ENCODE assay signal across 8 mouse cellular contexts in the genomic region with DNA sequence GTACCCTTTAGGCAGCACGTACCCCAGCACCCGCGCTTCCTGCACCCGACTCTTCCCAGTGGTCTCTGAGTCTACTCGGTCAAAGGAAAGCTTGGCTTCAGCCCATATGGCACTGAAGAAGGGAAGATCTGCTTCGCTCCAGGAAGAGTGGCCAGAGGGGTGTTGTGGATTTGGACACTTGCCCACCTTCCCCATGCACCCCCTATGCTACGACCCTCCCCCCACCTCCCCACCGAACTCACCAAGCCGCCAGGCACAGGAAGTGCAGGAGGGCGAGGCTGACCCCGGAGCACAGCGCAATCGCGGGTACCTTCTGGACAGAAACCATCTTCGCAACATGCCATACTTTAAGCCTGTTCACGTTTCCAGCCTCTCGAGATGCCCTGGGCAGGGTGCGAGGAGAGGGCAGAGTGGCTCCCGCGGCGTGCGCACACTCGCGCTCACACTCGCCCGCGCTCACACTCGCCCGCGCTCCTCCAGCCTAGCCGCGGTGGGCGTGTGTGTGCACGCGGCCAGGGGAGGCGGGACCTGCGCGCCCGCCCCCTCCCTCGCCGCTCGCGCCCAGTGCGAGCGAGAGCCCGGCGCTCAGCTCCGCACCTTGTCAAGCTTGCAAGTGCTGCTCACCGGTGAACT. TPM values are rescaled to one million over a fixed set of nuclear protein-coding genes. Genes with fewer than 3 reads are reported as not detected.
DNase-seq lines count a peak whose midpoint lies in the region; ATAC-seq and TF ChIP-seq lines count a peak whose summit lies in the region.

Gene Gabrb1 (plus strand): TSS at position 632 of the 633 bp plus-strand sequence.

- H3K4me1 ChIP-seq in cortical plate, adult 2 months (ENCODE audit: control insufficient read depth, insufficient read depth, low read length): peaks cover 4% of the 10 kb centered on the region; the same call in 1 of the 2 replicates
- peaks cover 10% of the 10 kb centered on the region for H3K4me1 ChIP-seq in heart, embryonic 15.5 days (replicated peaks)
- peaks cover 10% of the 10 kb centered on the region; the same call in 1 of the 2 replicates for H3K4me1 ChIP-seq in lung, embryonic 15.5 days

- ATAC-seq in heart, embryonic 15.5 days (replicated peaks; ENCODE audit: insufficient number of reproducible peaks, insufficient read depth, low FRiP score, low read depth): peak; percentile 85
- peak; percentile 88 for ATAC-seq in lung, embryonic 15.5 days (ENCODE audit: borderline replicate concordance, extremely low read depth, low FRiP score, low TSS enrichment)
- ATAC-seq in activated CD4-positive, CD25-positive, alpha-beta regulatory T cell, adult 4 months: no peak

- no peak for TF ChIP-seq CTCF in cortical plate, adult 2 months (IDR thresholded peaks at IDR 0.05; ENCODE audit: extremely low read depth, insufficient read depth, low read length)
- no peak for TF ChIP-seq CTCF in layer of hippocampus, adult 2 months (conservative IDR thresholded peaks at IDR 0.05)

- H3K4me3 ChIP-seq in cortical plate, adult 2 months (ENCODE audit: insufficient read depth, low read length): peak within 1 kb of the TSS; percentile 98
- peak within 1 kb of the TSS; percentile 63 for H3K4me3 ChIP-seq in heart, embryonic 15.5 days
- peak within 1 kb of the TSS; percentile 80 for H3K4me3 ChIP-seq in layer of hippocampus, adult 2 months
- peak within 1 kb of the TSS; percentile 52 for H3K4me3 ChIP-seq in lung, embryonic 15.5 days

- H3K27me3 ChIP-seq in heart, embryonic 15.5 days: peaks cover 15% of the 10 kb centered on the region; the same call in 1 of the 2 replicates
- peaks cover 22% of the 10 kb centered on the region for H3K27me3 ChIP-seq in lung, embryonic 15.5 days

- H3K4me2 ChIP-seq in heart, embryonic 15.5 days: peak within 1 kb of the TSS; percentile 97
- H3K4me2 ChIP-seq in lung, embryonic 15.5 days: peak within 1 kb of the TSS; percentile 98

- peak within 1 kb of the TSS; percentile 58 for H3K27ac ChIP-seq in cortical plate, adult 2 months (ENCODE audit: insufficient read depth, low read length)
- no peak within 1 kb of the TSS for H3K27ac ChIP-seq in heart, embryonic 15.5 days
- peak within 1 kb of the TSS; percentile 92 for H3K27ac ChIP-seq in layer of hippocampus, adult 2 months
- H3K27ac ChIP-seq in lung, embryonic 15.5 days: no peak within 1 kb of the TSS

- DNase-seq in gastrocnemius, postnatal 14 days: peak; percentile 6
- no peak for DNase-seq in gastrocnemius, adult 18-20 months (ENCODE audit: low spot score)
- peak; percentile 32 to 55 for DNase-seq in layer of hippocampus, adult 2 months (ENCODE audit: low spot score in 2 of 2)
- DNase-seq in ovary, postnatal 36 days (ENCODE audit: low spot score): peak; percentile 49

- intact Hi-C loops in gastrocnemius, postnatal 14 days (cut with DNase I; ENCODE audit: low total_unique reads): no loop called here

- peak within 1 kb of the TSS; percentile 41 for H3K9ac ChIP-seq in heart, embryonic 15.5 days
- peak within 1 kb of the TSS; percentile 22; the same call in 1 of the 2 replicates for H3K9ac ChIP-seq in lung, embryonic 15.5 days

- peak; percentile 52; the same call in 1 of the 2 replicates for TF ChIP-seq POLR2A in cortical plate, adult 2 months (IDR thresholded peaks at IDR 0.05; ENCODE audit: extremely low read depth, insufficient read depth, low read length)

- H3K9me3 ChIP-seq in heart, embryonic 15.5 days (replicated peaks): no peaks in the 10 kb centered on the region
- H3K9me3 ChIP-seq in lung, embryonic 15.5 days: no peaks in the 10 kb centered on the region

- under 1% methylated on average over 49 of the region's 49 CpGs for WGBS in heart, embryonic 15.5 days
- WGBS in lung, embryonic 15.5 days: under 1% methylated on average over 49 of the region's 49 CpGs

- no peaks in the 10 kb centered on the region for H3K36me3 ChIP-seq in heart, embryonic 15.5 days
- no peaks in the 10 kb centered on the region for H3K36me3 ChIP-seq in lung, embryonic 15.5 days

RNA-seq across cellular contexts. Expression of gene Gabrb1, which starts in this region (rescaled TPM):
- total RNA-seq in gastrocnemius, postnatal 14 days (2021): under 1 TPM in 1 of 2 experiments, not detected in 1; 0.02 TPM
- total RNA-seq in gastrocnemius, adult 18-20 months (2021): under 1 TPM; 0.02 TPM
- 19.9 and 21.7 TPM in 2 replicates for polyA plus RNA-seq in cortical plate, adult 2 months (2012; rRNA removed)
- 0.93 and 1.4 TPM in 2 replicates for polyA plus RNA-seq in heart, embryonic 15.5 days (2015; fragmentation: Nextera tagmentation; extraction: Ambion mirVana)
- 100 to 1,000 TPM; 138 to 147 TPM for total RNA-seq in layer of hippocampus, adult 2 months (2021)
- 0.14 and 0.26 TPM in 2 replicates for polyA plus RNA-seq in lung, embryonic 15.5 days (2015; fragmentation: Nextera tagmentation; extraction: Ambion mirVana)
- under 1 TPM in 1 of 2 experiments, not detected in 1; 0.04 TPM for polyA plus RNA-seq in activated CD4-positive, CD25-positive, alpha-beta regulatory T cell, adult 4 months (2017; shearing (Covaris generic))

Comparison
In these comparisons a context has a peak if more than half of its experiments do, and no peak if none do; other contexts are left out.
1. RNA of gene Gabrb1 (total RNA-seq): 138 to 147 TPM in layer of hippocampus, adult 2 months; 0.02 TPM in gastrocnemius, postnatal 14 days and 0.02 TPM in gastrocnemius, adult 18-20 months; every median in the first group is over 100 times any median in the second.
2. Peak in DNase-seq in gastrocnemius, postnatal 14 days; RNA of the gene not detected or under 1 TPM.
3. Peak in ATAC-seq, H3K4me3 ChIP-seq, H3K9ac ChIP-seq and H3K4me2 ChIP-seq in lung, embryonic 15.5 days; RNA of the gene not detected or under 1 TPM.
4. H3K27ac ChIP-seq: peak in cortical plate, adult 2 months (single experiment) and layer of hippocampus, adult 2 months (single experiment); none in heart, embryonic 15.5 days (single experiment) and lung, embryonic 15.5 days (single experiment).
5. Peak in every context shown above with its lines, with median percentiles within 50 percentile points of each other: H3K4me3 ChIP-seq.